Mouse (Mus musculus) thymus, adult 2 months (tissue): ENCODE measurements around the gene Gm13275.

Source experiments
- CTCF ChIP-seq: fragments of 200-500 bp; IDR thresholded peaks from 2 replicates; pipeline ENCODE4 v1.5.1; 2012; ENCODE audit warnings: mild to moderate bottlenecking, control low read depth, low read length, moderate library complexity, borderline replicate concordance; ENCODE audit not compliant: control insufficient read depth, poor library complexity, insufficient read depth; ENCODE audit errors: extremely low read depth
- POLR2A ChIP-seq: fragments of 200-500 bp; IDR thresholded peaks from 2 replicates; pipeline ENCODE4 v1.6.1; 2012; ENCODE audit warnings: mild to moderate bottlenecking, low read length, control low read depth, moderate library complexity; ENCODE audit not compliant: control insufficient read depth, poor library complexity, insufficient read depth; ENCODE audit errors: extremely low read depth

- TF ChIP-seq CTCF (no peak), POLR2A (no peak)
These were observed 47.2 kb downstream of the Gm13275 start, which contains the start of gene Ifna4 for GRCm38 (mm10) chr4:88841438-88841911.
